Mouse (Mus musculus) stomach, postnatal 0 days (tissue): Measurements from ENCODE around the gene Dkk3.

Experiments
- CTCF ChIP-seq: IDR thresholded peaks from 2 replicates; pipeline ENCODE4 v1.5.1; 2016; ENCODE audit warnings: antibody characterized with exemption, low read depth, mild to moderate bottlenecking, moderate library complexity
- EP300 ChIP-seq: optimal IDR thresholded peaks from 2 replicates; pipeline ENCODE3; 2016; ENCODE audit warnings: antibody characterized with exemption

- no peak for TF ChIP-seq CTCF
- no peak for TF ChIP-seq EP300
Measured at GRCm38 (mm10) chr7:112138509-112139405, 20.1 kb downstream of the Dkk3 start.
